Mouse (Mus musculus) inflammation-experienced regulatory T-cells, adult 6 months (primary cell): ENCODE measurements at regions not wholly inside any gene's neighbourhood (a gene's known extent, or its start where the extent isn't known, plus 50 kb on each side); places are given as distances from the start of the nearest gene placed in this dataset.
"Not testable (repeated sequence)": the region's sequence is repeated elsewhere in the genome, so short reads cannot be mapped to it uniquely, and the experiment has no call there.

Experiments used
- ATAC-seq: one replicate; pipeline ENCODE4 v1.8.0; 2017

- no peak for ATAC-seq
Observed at GRCm38 (mm10) chr5:75410240-75411186, 164.2 kb upstream of the Kit start.

DNA sequence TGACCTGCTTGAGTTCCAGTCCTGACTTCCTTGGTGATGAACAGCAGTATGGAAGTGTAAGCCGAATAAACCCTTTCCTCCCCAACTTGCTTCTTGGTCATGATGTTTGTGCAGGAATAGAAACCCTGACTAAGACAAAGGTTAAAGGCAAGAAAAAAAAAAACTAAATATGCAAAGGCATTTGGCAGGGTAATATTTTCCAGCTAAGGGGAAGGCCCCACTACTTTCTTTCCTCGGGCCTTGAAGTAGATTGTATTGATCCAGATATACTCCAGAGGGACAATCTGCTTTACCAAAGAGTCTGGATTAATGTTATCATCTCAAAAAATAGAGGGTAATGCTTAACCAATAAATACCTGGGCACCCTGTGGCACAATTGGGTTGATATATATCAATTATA is 155.4 kb upstream of the Kit start:
- not testable (repeated sequence) for ATAC-seq

- ATAC-seq: no peak
Observed at GRCm38 (mm10) chr5:75432885-75433284, 141.8 kb upstream of the Kit start.

DNA sequence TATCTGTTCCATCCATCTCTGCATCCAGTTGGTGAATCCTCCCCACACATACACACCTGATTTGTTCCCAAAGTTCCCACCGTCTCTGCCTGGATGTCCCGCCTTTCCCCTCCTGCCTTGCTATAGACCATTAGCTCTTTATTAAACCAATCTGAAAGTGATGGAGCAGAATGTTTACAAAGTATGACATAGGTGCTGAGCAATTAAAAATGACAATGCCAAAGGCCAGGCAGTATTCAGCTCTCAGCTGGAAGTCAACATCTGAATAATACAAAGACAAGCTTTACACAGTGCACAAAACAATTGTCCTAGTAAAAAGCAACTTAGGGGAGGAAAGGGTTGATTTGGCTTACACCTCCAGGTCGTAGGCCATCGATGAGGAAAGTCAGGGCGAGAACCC is 136.8 kb upstream of the Kit start:
- no peak for ATAC-seq

GRCm38 (mm10) chr5:75444024-75444604 is 130.6 kb upstream of the Kit start:
- ATAC-seq: no peak

- no peak for ATAC-seq
Observed at GRCm38 (mm10) chr5:75446386-75446785, 128.3 kb upstream of the Kit start.

DNA sequence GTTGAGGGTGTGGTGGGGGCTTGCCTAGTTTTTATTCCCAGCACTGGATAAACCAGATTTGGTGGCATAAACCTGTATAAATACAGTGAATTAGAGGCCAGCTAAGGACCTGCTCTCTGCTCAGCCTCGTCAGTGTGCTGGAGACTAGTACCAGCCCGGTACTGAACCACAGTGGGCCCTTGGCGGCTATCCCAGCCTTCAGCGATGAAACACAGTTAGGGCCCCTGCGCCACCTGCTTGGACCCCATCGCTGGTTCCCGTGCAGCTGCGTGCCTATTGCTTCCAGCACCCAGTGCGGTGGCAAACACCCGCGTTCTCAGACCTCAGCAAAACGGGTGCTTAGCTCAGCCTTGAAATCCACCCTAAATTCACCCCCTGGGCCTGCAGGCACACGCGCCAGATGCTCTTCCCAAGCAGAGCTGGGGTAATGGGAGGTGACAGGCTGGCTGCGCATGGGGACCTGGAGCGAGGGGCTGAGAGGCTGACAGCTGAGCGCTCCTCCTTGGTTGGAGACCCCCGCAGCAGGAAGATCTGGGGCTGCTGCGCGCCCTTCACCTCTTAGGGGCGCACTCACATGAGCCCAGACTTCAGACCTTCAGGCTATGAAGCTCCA is 124.7 kb upstream of the Kit start:
- no peak for ATAC-seq

- ATAC-seq: no peak
Observed at GRCm38 (mm10) chr5:75450564-75450963, 124.2 kb upstream of the Kit start.

DNA sequence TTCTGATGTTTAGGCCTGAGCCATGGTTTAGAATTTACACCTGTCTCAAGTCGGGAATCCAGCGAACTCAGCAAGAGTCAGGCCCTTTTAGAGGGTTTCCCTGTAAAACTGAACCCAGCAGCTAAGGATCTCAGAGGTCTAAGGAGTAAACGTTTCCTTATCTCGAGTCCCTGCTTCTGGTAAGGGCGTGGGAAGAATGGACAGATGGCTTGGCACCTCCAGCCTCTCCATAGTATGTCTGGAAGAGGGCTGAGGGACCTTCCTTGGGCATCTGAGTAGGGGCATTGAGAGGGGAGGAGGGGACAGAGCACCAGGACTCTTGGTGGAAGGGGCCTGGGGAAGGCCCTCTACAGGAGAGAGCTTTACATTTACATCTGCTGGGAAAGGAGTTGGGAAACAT is 123.6 kb upstream of the Kit start:
- no peak for ATAC-seq

GRCm38 (mm10) chr5:75451693-75452092 is 123.0 kb upstream of the Kit start:
- ATAC-seq: no peak

GRCm38 (mm10) chr5:75453757-75454390 is 120.8 kb upstream of the Kit start:
- ATAC-seq: no peak

GRCm38 (mm10) chr5:75454961-75455541 is 119.7 kb upstream of the Kit start:
- no peak for ATAC-seq

DNA sequence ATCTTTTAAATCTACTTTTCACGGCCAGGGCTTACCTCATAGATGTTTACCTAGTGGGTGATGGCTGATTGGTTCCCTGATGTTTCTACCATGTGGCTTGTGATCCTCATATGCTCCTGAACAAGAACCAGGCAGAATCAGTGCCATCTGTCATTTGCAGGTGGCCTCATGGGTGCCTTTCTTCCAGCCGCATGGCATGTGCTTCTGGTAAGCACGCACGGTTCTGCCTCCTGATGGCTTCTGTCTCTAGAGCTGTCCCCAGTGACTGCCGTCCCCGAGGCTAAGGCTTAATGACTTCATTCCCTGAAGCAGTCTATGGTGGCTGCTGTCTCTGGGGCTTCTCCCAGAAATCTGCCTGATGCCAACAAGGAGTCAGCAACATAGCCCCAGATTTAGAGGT is 117.3 kb upstream of the Kit start:
- no peak for ATAC-seq

GRCm38 (mm10) chr5:75458317-75458716 is 116.4 kb upstream of the Kit start:
- no peak for ATAC-seq

DNA sequence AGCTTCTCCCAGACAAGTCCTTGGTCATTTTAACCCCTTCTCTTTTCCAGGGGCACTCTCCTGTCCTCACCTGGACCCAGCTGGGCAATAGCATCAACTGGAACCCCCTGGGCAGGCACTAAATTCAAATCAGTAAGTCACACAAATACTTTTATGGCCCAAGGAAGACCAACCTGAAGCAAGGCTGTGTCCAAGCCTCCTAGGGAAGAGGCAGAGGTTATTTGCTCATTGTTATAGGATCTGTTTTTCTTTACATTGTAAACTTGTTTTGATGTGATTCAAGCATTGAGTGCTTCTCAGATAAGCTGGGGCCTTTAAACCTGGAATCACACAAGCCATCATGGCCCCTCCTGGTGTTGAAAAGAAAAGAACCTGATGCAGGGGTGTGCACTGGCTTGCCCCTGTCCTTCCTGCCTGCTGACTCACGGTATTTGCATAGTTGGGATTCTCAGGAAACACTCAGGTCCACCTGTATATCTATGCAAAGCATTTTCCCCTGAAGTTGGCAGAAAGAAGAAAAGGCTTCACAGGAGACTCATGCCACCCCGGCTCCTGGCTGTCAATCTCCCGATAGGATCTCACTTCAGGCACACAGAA is 114.9 kb upstream of the Kit start:
- ATAC-seq: no peak

DNA sequence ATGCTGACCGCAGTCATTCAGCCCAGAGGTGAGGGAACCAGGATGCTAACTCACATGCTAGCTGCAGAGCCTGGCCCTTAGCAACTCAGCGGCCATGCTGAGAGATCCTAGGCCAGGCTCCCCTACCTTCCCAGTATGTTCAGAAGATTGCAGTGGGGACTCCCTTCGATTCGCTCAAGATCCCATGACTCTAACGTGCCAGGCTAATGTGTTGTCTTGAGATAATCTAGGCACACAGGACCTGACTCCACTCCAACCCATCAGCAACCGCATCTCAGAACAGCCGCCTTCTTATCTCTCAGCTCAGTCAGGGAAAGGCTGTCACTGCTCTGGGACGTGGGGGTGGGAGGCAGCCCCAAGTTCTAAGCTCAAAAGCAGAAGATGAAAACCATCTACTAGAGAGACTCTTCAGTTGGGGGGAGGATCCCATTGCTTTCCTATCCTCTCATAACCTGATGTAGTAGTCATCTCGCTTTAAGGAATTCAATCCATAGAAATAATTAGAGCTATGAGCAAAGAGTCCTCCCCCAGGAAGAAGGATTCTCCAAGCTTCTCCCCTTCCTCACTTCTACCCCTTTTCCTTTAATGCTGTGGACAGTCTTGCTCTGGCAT is 114.2 kb upstream of the Kit start:
- no peak for ATAC-seq

DNA sequence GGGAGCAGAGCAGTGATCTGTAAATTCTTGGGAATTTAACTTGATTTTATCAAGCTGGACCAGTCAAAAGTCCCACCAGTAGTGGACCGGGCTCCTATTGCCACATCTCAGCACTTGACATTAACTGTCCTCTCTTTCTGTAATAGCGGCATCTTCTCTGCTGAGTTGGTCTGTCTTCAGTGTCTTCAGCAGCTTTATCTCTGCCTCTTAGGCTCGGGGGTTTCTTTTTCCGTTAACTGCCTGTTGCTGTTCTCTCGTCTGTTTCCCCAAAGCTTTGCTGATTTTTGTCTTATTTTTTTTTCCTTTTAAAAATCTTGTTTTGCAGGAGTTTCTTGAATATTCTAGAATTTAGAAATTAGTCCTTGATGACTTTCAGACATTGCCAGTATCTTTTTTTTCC is 113.3 kb upstream of the Kit start:
- ATAC-seq: no peak

- ATAC-seq: no peak
Observed at GRCm38 (mm10) chr5:75463591-75463990, 111.1 kb upstream of the Kit start.

DNA sequence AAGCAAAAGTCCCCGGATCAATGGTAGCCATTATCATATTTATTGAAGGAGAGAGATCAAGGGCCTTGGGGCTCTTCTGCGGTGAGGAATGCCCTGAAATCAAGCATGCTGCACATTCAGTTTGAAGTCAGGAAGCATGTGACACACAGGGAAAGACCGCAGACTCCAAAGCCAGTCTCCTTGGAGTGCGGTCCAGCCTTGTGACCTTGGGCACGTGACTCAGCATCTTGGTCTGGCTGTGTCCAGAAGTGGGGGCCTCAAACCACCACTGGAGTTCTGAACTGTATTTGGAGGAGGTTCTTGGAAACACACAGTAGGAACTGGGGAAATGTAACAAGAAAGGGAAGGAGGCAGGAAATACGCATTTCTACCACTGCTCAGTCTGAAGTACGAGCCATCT is 109.0 kb upstream of the Kit start:
- ATAC-seq: no peak

GRCm38 (mm10) chr5:75466941-75467340 is 107.8 kb upstream of the Kit start:
- ATAC-seq: no peak

DNA sequence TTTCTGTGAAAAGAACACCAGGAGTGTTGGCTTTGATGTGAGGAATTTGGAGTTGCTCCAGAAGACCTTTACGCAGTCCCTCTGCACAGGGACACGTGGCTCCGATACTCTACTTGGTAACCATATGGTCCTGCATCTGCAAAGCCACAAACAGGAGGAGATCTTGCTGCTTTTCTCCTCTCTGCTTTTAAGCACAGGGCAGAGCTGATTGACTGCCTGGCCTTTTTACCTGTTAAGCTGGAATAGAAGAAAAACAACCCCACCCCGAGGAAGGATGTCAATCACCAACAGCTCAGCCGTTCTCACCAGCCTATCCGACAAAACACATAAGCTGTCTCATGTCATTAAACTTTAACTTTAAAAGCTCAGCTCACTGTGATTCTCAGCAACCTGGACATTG is 106.8 kb upstream of the Kit start:
- ATAC-seq: no peak

- no peak for ATAC-seq
Observed at GRCm38 (mm10) chr5:75471010-75471409, 103.7 kb upstream of the Kit start.
